Mouse (Mus musculus): ENCODE measurements around the gene Rassf2.
A peak's percentile ranks its signal among the peaks of the same experiment; 100 is the strongest.

Rassf2 gene

GRCm38 (mm10) chr2:132034590-132035469, 4.8 kb upstream of the Rassf2 start:
- no peak for DNase-seq

GRCm38 (mm10) chr2:132031364-132032095, 1.5 kb upstream of the Rassf2 start:
- no peak for DNase-seq

DNA sequence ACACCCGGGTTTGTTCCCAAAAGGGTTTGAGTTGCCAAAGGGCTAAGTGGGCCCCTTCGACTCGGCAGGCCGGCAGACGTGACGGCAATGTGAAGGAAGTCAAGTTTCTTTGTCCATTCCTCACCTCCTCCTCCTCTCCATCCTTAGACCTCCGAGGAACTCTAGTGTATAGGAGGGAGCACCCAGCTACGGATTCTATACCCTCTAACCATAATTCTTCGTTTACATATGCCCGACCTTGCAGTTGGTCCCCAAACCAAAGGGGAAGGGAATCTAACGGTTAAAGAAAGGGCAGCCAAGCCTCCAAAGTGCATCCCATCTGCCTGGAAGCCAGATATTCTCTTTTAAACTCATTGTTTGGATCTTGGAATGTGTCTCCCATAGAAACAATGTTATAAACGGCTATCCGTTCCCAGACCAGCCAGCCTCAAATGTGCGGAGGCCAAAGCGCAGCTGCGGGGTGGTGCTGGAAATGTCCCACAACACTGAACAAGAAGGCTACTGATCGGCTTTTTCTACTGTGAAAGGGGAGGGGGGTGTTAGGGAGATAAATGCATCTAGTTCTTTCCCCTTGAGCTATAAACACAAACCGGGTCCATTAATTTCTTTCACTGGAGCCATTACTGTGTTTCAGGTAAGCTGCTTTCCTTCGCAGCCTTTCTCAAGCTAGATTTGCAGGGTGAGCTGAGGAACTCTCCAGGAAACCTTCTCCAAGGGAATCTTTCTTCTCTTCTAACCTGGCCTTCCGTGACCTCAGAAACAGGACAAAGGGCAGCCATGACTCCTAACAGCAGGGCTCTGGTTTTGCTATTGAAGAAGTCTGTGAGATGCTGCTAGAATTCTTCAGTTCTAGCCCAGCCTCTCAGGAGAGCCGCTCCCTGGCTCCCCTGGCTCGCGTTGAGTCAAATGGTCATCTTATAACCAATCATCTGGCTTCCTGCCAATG, 633 bp upstream of the Rassf2 start:
- DNase-seq = peak; percentile 47

GRCm38 (mm10) chr2:132028894-132029605, 1.0 kb downstream of the Rassf2 start:
- DNase-seq = peak; percentile 17

- no peak for DNase-seq
Observed at GRCm38 (mm10) chr2:132028107-132028506, 2.0 kb downstream of the Rassf2 start.

GRCm38 (mm10) chr2:132027366-132027765, 2.7 kb downstream of the Rassf2 start:
- no peak for DNase-seq

DNA sequence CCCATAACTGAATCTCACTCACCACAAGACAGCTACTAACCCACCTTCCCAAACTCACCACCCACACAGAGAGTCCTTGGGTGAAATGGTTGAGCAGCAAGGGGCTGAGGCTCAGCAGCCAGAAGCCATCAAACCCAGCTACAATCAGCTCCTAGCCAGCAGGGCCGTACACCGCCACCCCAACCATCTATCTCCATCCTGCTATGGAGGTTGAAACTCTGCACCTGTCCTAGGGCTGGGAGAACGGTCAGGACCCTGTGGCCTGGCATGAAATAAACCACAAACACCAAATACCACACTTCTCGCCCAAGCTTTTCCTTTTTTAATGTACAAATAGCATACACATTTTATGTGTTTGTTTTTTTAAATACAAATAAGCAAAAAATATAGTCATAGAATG, 6.0 kb downstream of the Rassf2 start:
- DNase-seq = no peak

- DNase-seq = no peak
Observed at GRCm38 (mm10) chr2:132022621-132023020, 7.4 kb downstream of the Rassf2 start.

DNA sequence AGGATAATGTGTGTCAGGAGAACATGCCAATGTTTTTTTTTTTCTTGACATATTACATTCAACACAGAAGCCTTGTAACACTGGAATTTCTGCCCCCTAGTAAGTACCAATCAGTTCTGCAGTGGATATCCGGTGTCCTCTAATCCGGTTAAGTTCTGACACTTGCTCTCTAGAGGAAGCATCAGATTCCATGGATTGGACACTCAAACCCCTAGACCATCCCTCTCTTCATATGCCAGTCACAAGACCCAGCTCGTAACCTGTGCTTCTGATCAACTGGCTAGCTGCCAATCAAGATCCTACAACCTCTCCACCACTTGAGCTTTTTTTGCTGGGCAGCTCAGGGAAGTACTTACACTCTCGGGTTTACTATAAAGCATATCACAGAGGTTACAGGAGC, 8.4 kb downstream of the Rassf2 start:
- no peak for DNase-seq

DNA sequence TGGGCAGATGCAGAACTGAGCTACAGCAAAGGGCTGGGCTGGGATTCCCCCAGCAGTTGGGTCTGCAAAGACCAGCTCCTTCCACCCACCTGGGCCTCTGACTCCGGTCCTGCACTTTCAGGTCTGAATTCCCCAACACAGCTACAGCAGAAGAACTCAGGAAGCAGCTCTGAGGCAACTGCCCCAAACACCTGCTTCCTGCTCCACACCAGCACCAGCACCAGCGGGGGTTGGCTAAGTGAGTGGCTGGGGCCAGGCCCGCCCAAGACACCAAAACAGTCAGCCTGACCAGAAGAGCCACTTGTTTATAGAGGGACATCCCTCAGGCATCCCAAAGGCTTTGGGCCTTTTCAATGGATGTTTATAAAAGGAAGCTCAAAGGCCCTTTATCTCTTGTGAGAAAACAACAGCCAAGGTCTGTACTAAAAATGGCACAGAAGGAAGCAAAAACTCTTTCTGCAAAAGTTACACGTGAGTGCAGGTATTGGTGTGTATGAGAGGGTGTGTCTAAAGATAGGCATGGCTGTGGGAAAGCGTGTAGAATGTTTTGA, 9.0 kb downstream of the Rassf2 start:
- DNase-seq = no peak

- DNase-seq = no peak
Observed at GRCm38 (mm10) chr2:132020420-132020819, 9.6 kb downstream of the Rassf2 start.

GRCm38 (mm10) chr2:132019372-132019811, 10.7 kb downstream of the Rassf2 start:
- DNase-seq = no peak

- DNase-seq = no peak
Observed at GRCm38 (mm10) chr2:132018156-132018555, 11.9 kb downstream of the Rassf2 start.

- DNase-seq = no peak
Observed at GRCm38 (mm10) chr2:132017611-132018010, 12.4 kb downstream of the Rassf2 start.

GRCm38 (mm10) chr2:132016034-132016433, 14.0 kb downstream of the Rassf2 start:
- no peak for DNase-seq

- DNase-seq = no peak
Observed at GRCm38 (mm10) chr2:132013152-132013551, 16.9 kb downstream of the Rassf2 start.

DNA sequence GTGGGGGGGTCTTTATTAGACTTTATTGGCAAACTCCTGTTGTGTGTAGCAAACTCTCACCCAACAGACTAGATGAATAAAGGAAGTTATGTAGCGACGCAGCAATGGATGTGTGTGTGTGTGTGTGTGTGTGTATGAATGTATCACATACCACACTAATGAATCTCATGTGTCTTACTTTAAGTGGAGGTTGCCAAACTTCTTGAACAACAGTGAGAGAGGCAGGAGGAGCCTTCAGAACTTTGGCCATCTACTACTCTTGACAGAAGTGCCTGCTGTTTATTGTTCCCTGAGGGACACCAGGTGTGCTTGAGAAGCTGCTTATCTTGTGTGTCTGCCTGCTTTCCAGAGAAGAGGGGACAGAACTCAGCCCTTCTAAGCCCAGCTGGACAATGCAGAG, 19.3 kb downstream of the Rassf2 start:
- DNase-seq = no peak

- DNase-seq = no peak
Observed at GRCm38 (mm10) chr2:132008186-132008585, 21.9 kb downstream of the Rassf2 start.

- no peak for DNase-seq
Observed at GRCm38 (mm10) chr2:132007475-132007819, 22.6 kb downstream of the Rassf2 start.

DNA sequence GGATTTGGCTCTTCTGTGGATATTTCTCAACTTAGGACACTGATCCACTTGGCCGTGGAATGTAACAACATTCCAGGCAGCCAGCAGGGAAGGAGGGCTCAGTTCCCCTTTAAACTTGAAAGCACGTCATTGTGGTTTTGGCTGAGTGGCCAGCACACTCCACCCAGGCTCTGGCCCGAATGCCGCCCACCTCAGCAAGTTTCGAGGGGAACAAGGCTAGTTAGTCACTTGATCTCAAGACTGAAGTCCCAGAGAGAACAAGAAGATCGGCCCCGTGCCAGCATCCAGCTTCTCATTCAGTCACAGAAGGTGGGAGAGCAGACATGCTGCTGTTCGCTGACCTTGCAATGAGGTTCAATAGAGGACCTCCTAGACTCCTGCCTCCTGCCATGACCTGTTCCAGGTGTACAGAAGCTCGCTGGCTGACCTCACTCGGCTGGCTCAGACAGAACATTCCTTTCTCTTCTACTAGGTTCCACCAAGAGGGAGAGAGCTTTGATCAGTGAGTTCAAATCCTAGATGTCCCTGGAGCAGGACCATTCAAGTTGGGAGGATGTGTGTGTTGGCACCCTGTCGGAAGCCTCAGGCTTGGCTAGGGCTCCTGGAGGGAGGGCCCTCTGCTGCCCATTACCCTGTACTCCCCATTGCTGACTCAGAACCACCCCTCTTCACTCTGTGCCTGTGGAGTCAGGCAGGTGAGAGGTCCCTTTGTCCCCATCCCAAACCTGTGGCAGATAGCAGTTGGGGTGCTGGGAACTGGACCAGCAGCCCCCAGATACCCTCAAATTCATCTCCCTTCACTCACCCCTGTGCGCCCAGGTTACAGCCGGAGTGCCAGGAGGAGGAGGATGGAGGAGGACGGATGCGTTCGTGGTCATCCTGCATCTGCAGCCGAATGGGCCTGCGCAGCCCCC, 23.2 kb downstream of the Rassf2 start:
- peak; percentile 45 for DNase-seq

GRCm38 (mm10) chr2:132005445-132005844, 24.6 kb downstream of the Rassf2 start:
- DNase-seq = no peak
